Mouse (Mus musculus) mesoderm, embryonic 11.5 days (tissue): ENCODE data around the gene Lce6a.
A peak's percentile ranks its signal among the peaks of the same experiment; 100 is the strongest.

Experiments used
- DNase-seq: peaks from one replicate; pipeline ENCODE4 v3.0.0-alpha.2; 2012; ENCODE audit warnings: low read depth, low spot score

Gene Lce6a

DNA sequence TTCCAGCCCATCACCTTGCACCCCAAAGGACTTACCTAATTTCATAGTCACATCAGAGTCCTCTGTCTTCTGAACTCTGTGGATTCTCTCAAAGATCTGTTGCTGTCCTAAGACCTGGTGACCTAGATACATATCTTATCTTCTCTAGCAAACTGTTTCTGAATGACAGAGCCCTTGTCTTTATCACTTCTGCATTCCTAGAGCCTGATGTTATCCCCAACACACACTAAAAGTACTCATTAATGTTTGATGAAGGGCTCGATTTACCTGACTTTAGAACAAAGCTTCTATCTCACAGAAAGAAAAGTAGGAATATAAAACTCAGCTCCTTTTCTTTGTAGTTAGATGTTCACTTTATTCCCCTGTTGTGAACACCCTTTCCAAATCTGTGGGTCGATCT, at the start of gene Lce6a:
Gene Lce6a (minus strand): TSS at position 101 of the 400 bp plus-strand sequence.
- no peak for DNase-seq

DNA sequence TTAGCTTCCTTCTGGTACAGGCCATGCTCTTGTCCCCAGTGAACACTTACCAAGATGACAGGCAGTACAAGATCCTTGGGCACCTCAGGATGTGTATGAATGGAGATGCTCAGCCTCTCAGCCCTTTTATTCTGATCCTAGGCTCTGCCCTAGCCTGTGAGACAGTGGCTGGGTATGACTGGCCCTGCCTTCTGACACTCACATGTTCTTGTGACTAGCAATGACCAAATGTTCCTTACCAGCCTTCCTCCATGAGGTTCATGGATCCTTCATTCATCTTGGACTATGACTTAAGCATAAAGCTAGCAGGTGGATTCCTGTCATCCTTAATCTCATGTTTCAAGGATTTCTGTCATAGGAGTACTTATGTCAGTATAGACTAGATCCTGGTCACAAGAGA, 48.8 kb upstream of the Lce6a start, which contains the start of gene Lce1a2:
Gene Lce1a2 (minus strand): TSS at position 101 of the 400 bp plus-strand sequence.
- no peak for DNase-seq

DNA sequence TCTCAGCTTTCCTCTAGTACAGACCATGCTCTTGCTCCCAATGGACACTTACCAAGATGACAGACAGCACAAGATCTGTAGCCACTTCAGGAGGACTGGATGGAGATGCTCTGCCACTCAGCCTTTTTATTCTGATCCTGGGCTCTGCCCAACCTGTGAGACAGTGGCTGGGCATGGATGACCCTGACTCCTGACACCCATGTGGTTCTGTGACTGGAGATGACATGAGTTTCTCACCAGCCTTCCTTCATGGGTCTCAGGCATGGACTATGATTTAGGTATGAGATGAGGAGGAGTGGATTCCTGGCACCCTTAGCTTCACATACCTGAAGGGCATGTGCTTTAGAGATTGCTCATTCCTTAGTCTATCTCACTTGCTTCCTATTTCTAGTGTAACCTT, 35.4 kb upstream of the Lce6a start, which contains the start of gene Lce1b:
Gene Lce1b (minus strand): TSS at position 101 of the 400 bp plus-strand sequence.
- no peak for DNase-seq

DNA sequence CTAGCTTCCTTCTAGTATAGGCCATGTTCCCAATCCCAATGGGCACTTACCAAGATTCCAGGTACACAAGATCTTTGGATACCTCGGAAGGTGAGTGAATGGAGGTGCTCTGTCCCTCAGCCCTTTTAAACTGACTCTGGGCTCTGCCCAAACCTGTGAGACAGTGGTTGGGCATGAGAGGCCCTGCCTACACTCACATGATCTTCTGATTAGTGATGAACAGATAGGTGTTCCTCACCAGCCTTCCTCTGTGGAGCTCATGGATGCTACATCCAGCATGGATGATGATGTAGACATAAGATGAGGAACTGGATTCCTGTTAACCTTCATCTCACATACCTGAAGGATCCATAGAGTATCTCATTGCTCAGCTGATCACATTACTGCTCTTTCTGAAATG, 26.7 kb upstream of the Lce6a start, which contains the start of gene Lce1a1:
Gene Lce1a1 (minus strand): TSS at position 101 of the 400 bp plus-strand sequence.
- DNase-seq, result no peak

DNA sequence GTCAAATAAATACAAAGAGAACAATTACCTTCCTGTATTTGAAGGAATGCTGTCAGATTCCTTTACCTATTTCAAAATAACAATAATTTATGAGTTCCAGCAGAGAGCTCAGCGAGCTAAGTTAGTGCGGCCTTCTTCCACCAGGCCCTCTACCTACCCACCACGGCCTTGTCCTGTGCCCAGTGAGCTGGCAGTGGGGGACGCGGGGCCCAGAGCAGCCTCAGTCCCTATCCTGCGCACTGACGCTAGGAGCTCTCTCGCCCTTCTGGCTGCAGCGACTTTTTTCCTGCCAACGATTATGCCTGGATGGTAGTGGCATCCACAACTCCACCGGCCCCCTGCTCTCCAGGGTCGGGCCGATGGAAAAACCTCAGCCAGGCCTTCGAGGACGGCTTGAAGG, 18.4 kb upstream of the Lce6a start:
- DNase-seq, result no peak

DNA sequence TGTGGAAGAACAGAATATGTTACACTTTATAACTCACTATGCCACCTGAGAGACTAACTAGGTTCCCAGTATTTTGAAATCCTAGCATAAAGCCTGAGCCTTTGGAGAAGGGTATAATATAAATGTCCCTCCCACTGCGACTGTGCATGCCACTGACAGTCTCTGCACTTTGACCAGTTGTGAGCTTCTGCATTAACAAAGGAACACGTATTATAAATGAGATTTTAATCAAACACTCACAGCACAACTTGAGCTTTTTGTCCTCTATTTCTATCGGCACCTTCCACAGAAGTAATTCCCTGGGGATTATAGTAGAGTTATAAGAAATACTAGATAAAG, 17.2 kb upstream of the Lce6a start:
- no peak for DNase-seq

DNA sequence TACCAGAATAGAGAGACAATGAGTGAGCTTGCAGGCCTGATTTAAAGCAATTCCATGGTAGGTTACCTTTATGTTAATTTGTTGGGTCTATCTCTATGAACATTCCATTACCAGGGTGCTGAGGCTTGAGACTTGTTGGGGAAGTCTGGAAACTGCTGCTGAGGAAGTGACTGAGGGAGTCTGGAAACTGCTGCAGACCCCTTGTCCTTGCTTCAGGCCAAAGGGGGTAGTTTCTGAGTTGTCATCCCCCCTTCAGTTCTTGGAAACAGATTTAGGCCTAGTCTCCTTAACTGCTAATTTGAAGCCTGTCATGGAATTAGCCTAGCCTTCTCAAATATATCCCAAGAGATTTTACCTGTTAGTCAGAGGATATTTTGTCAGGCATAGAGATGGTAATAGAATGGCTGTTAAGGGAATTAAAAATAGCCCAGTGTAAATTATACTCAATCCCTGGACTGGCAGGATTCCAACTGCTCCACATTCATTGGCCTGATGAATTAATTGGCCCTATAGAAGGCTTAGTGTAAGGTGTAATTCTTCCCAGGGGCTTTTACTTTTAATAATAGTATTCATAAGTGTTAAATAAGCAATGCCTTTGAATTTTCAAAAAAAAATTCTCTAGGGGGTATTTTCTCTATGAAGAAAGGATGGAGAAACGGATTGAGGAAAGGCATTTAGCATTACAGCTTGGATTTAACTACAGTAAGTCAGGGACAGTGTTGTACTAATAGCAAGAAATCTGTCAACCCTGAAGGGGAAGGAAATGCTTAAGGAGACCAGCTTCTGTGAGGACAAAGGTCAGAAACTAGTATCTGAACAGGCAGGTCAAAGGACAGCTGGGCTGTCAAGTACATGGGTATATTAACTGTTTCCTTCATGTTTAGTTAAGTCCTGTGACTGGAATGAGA, 16.5 kb upstream of the Lce6a start:
- DNase-seq, result peak; percentile 6

DNA sequence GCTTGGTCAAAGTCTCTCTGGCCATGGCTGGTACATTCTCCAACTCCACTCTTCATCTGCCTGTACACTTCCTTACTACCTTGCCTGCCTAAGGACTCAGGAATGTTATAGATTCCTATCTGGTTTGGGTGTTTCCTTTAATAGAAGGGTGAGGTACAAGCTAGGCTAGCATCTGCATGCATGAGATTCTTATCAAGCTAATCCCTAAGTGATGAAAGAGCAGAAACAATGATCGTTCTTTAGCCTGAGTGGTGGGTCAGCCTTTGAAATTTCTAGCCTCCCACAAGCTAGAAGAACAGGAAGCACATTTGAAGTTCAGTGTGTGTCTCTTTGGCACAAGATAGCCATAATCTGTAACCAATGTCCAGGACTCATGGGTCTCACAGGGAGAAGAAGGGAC, 11.7 kb downstream of the Lce6a start:
- no peak for DNase-seq

DNA sequence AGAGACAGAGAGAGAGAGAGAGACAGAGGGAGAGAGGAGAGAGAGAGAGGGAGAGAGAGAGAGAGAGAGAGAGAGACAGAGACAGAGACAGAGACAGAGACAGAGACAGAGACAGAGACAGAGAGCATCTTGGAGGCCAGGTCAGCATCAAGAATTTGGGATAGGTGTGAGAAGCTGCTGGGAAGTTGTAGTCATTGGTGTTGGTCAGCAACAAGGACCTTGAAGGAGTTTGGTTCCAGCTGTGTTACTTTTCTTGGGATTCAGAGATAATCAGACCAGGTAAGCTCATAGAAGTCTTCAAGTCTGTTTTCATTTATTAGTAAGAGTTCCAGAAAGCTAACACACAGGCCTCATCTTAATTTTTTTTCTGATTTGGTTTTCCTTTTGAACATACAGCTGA, 14.1 kb downstream of the Lce6a start, which contains the start of gene 2210017I01Rik:
Gene 2210017I01Rik (minus strand): TSS at position 101 of the 400 bp plus-strand sequence.
- no peak for DNase-seq

DNA sequence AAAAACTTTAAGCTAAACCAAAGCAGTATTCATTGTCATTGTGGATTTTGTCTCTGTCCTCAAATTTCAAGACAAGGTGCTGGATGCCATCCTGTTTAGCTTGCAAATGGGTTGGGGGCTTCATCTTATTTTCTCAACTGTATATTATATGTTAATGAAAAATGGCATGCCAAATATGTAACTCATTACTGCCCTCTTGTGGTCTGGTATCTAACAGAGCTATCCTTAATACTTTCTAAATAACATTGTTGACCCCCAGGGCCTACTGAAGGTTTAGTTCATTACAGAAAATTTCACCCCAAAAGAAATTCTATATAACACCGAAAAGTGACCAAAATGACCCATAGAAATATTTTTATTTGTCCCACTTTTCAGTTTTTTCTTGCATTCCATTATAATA, 19.3 kb downstream of the Lce6a start:
- peak; percentile 29 for DNase-seq

DNA sequence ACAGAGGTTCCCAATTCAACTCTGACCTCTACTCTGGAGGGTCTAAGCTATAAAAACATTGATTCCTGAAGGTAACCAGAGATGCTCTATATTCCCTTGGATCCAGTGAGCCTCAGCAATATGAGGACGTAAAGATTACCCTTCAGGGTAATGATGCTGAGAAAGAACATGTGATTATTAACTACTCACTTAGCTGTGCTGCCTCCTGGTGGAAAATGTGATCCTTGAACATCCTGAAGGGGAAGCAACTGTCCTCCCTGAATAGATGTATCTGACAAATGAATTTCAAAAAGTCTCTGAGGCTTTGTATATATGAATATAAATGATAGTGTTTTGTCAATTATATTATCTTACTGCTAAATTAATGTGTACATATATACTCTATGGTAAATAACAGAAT, 21.0 kb downstream of the Lce6a start:
- no peak for DNase-seq

DNA sequence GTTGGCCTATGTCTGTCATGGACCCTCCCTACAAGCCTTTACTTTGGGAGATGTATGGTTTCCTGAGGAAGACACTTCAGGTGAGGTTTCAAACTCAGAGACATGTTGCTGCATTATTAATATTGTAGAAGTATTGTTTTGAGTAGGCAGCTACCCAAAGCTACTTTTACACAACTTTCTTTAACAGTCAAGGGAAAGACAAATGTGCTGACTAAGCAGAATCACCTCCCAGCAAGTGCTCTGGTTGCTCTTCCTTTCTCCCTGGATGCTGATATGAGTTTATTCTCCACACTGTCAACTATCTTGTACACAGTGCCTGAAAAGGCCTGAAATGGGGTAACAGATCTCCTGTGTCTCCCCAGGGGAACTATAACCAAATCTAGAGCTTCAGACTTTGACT, 21.5 kb downstream of the Lce6a start:
- DNase-seq, result no peak

DNA sequence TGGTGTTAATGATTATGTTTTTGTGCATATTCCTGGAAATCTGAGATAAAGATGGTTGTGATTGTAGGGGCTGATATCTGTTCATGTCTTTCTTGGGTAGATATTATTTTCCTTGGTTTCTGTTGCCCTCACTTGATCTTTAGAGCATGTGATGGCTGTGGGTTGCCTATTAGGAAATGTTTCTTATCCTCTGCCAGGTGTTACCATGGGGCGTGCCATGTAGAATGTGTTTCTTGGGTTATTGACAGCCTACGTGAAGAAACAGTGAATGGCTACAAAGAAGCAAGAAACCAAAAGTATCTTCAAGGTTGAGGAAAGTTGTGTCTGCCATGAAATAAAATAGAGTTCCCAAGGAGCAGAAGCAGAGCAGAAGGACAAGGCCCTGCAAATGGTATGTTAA, 23.0 kb downstream of the Lce6a start:
- no peak for DNase-seq

DNA sequence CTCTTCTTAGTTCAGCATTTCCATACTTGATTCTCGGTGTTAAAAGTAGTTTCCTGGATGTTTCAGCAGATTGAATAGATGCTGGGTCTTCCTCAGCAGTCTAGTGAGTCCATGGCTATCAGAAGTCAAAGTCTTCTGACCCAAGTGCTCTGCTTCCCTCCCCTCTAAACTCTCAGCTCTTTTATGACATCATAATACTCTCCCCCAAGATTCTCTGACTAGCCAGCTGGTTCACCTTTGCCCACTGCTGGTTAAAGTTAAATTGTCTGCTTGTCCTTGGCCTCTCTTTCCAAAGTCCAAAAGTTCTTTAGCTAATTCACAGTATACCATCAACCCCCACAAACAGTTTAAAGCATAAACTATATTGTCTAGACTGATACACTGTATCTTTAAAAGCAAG, 32.6 kb downstream of the Lce6a start, which contains the start of gene Smcp:
Gene Smcp (minus strand): TSS at position 140 of the 400 bp plus-strand sequence.
- DNase-seq, result no peak

DNA sequence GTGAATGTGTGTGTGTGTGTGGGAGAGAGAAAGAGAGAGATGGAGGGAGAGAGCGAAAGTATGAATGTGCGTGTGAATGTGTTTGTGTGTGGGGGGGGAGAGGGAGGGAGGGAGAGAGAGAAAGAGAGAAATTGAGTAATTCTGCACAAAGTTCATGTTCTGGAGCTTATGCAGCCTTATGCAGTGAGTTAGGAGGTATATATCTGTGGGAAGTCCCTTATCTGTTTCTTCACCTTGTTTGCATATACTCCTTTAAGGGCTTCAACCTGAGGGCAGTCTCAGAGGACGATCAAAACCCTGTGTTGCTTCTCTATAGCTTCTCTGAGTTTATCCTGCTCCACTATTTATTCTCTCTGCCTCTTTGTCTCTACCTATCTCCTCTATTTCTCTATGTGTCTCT, 34.3 kb downstream of the Lce6a start:
- no peak for DNase-seq

DNA sequence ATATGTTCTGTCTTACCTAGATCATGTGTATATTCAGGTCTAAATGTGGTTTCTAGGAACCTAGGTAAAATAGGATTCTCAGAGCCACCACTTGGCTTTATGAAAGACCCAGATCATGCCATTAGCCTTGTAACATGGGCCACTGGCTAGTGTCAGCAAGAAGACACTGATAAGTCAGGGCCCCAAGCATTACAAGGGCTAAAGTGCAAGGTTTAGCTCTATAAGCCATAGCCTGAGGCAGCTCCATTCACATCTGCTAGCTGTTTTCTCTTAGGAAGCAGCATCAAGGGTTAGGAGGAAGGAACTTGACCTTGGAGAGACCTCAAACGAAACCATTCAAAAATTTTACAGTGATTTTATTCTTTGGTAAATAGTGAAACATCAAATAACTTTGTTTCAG, 36.4 kb downstream of the Lce6a start:
- DNase-seq, result no peak

DNA sequence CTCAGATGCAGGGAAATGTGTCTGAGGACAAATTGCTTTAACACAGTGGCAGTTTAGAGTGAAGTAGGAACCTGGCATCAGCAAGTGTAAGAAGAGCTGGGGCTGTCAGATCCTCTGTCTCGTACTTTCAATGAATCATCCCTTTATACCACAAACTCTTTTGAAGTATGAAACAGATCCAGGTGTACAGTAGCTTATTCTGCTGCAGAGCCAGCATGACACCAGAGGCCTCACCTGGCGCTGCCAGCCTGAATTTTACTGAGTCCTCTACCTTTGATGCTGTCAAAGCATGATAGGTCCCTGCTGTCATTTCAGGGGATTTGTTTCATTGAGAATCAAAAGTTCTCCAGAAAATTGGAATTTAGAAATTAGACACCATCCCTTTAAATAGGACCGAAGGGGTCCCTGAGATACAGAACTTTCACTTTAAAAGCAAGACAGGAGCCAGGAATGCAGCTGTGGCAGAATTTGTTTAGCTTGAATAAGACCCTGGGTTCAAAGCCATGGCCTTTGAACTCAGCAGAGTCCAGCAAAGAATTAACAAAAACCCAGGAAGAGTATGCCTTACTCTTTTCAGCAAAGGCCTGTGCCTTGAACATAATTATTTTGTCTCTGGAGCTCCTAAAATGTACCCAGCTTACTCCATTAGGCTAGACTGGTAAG, 38.2 kb downstream of the Lce6a start:
- DNase-seq, result no peak

DNA sequence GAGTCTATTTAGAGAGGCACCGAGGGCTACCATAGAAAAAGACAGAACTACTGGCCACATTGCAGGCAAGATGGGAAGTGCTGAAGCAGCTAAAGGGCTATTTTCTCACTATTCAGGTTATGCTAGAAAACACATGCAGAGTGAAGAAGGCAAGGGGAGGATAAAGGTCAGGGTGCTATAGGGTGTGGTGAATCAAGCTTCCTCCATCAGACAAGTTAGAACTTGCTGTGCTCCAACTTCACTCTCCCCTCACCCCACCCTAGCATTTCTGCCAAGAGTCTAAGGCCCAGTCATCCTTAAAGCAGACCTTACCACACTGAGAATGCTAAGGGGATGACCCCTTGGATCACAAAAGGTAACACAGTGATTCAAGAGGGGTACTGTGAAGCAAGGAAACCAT, 42.0 kb downstream of the Lce6a start:
- DNase-seq, result no peak

DNA sequence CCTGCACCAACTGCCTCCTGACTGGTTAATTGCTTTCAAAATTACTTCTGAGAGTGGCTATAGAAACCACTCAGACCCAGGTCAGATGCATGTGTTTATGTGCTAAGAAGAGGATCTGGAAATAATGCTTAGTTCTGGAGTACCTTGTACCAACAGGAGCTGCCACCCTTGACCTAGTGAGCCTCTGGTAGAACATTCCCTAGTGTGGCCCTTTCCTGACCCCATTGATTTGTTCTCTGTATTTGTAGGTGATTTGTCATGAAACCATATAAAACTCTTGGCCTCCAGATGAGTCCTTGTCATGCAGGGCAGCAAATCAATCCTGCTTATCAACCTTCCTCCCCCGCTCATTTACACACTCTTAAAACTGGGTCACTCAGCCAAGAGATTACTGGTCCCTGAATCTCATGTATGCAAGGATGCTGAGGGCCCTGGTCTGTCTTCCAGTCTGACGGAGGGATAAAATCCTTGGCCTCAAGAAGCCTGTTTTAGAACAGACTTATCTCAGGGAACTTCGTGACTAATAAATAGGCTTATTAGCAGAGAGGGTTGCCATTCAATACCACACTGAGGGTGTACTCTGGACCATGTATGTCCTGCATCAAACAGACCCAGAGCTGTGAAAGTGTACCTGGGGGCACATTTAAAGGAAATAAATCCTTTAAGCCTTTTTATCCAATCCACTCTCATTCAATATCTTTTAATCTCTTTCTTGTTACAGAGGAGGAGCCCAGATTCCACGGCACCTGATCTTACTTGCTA, 42.6 kb downstream of the Lce6a start:
- no peak for DNase-seq

DNA sequence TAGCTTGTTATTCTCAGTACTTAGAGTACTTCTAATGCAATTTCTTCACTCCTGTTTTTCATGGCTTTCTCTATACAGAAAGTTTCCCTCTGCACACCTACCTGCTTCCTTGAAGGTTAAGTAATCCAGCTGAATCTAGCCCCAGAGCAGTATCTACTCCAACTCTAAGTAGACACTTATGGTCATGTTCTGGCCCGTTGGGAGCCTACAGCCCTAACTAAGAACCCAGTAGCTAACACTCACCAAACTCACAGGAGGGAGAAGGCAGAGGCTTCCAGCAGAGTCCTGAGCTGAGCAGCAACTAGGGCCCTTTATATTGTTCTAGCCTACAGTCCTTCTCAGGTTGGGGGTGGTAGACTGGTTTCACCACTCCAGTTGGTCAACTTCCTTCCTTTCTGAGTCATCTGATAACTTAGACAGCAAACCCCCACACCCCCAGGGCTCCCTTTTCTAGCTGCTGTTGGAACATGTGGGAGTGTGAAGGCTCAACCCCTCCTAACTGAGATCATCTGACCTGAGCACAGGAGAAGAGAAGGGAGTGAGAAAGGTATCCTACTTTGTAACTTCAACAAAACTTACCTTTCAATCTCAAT, 47.9 kb downstream of the Lce6a start, which contains the start of gene Ivl:
Gene Ivl (minus strand): TSS at position 287 of the 593 bp plus-strand sequence.
- DNase-seq, result no peak

DNA sequence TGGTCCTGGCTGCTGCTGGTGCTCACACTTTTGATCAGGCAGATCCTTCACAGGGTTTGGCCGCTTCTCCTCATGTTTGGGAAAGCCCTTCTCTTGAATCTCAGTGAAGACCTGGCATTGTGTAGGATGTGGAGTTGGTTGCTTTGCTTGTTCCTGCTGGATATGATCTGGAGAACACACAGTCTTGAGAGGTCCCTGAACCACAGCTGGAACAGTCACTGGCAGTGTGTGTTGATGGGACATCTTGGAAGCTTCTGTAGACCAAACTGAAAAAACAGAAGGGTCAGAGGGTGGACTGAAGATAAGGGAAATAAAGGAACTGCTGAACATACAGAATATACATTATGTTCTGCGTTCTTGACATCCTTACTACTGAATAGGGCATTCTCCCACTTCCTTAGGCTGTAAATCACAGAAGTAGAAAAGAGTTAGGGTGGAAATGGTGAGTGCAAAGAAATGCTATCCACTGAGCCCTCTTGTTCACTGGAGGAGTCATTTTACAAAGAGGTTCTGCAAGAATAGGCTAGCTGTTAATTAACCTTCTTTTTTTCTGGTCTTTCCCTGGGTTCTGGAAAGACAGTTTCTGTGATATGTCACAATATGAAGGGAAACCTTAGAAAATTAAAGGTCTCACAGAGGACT, 48.8 kb downstream of the Lce6a start:
- DNase-seq, result no peak
